Mouse (Mus musculus) brain, adult 10 weeks (tissue): ENCODE data around the gene Gm2026. TPM values are rescaled to one million over a fixed set of nuclear protein-coding genes. Genes with fewer than 3 reads are reported as not detected.

ENCODE experiments used
- polyA plus RNA-seq: library from polyadenylated mRNA; stranded (reverse); fragments of 350-450 nt; fragmentation: Illumina TruSeq; extraction: RNeasy Lipid Tissue Mini Kit (QIAGEN cat#74804); gene quantifications from one replicate; pipeline ENCODE4 v1.2.3, GENCODE M21; 2015; ENCODE audit warnings: low read depth, low replicate concordance

Gene Gm2026
- polyA plus RNA-seq, result 66.6 TPM

DNA sequence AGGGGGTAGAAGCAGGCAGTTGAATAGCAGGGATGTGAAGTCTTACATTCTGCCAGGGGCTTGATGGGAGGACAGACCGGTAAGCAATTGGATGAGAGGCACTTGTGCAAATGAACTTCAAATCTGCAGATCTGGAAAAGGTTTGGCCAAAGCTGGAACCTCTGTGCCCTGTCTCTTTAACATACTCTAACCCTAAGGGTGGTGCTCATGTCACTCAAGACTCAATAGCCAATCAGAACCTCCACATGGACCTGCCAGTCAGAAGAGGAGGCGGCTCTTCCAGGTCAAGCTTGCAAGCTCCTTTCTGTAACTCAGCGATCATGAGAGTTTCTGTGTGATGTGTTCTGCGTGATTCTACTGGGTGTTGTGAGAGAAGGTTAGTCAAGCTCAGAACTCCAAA, at the start of gene Gm2026:
TSS of gene Gm2026 (plus strand) at position 301 of the 400 bp plus-strand sequence.

GRCm38 (mm10) chr2:175931000-175931399, 34.1 kb upstream of the Gm2026 start, which contains the start of gene Zfp966:
Zfp966 (minus strand) TSS chr2:175931100.

Other genes with a start within 250 kb of the Gm2026 start
- gene Gm2007, start 223.8 kb upstream of the Gm2026 start, polyA plus RNA-seq, result 54.0 TPM
- gene Gm14288, start 164.2 kb upstream of the Gm2026 start, polyA plus RNA-seq, result 19.4 TPM
- gene Gm6710, start 96.1 kb upstream of the Gm2026 start, polyA plus RNA-seq, result 24.1 TPM
- gene Zfp966, start 34.2 kb upstream of the Gm2026 start, polyA plus RNA-seq, result 10.2 TPM
- 2.8 TPM for gene Gm2004, start 184.5 kb downstream of the Gm2026 start, polyA plus RNA-seq